Comparison of ENCODE assay signal across 25 mouse cellular contexts in genomic region chr9:80208681-80209080, GRCm38 (mm10). TPM values are rescaled to one million over a fixed set of nuclear protein-coding genes. Genes with fewer than 3 reads are reported as not detected.
DNase-seq lines count a peak whose midpoint lies in the region; ATAC-seq and TF ChIP-seq lines count a peak whose summit lies in the region.
"Had no signal": no experiment of that assay in that cellular context is flagged by ENCODE, and none has a peak within 500 bp of the region (broad histone marks: within the 10 kb centered on the region; RNA-seq: fewer than 3 reads in every experiment).

No protein-coding gene starts in this region.

- peaks cover 26% of the 10 kb centered on the region; the same call in 1 of the 2 replicates for H3K79me2 ChIP-seq in liver, adult 2 months (ENCODE audit: control insufficient read depth, insufficient read depth, low read length)

- ATAC-seq in kidney, postnatal 0 days (replicated peaks; ENCODE audit: low FRiP score, low read depth) = no peak
- no peak for ATAC-seq in liver, embryonic 11.5 days (replicated peaks; ENCODE audit: low FRiP score)
- ATAC-seq: activated CD4-positive, CD25-positive, alpha-beta regulatory T cell, adult 4 months; CD4-positive, CD25-positive, alpha-beta regulatory T cell, adult 4 months; forebrain, embryonic 13.5 days; forebrain, embryonic 15.5 days; Patski had no signal

- DNase-seq in kidney, postnatal 0 days (ENCODE audit: low spot score) = no peak
- DNase-seq in kidney, adult 18-20 months = no peak
- DNase-seq in liver, adult 2 months (ENCODE audit: extremely low read depth, low read depth, low spot score) = peak; percentile 65
- no peak for DNase-seq in liver, embryonic 11.5 days (ENCODE audit: low spot score)
- peak; percentile 24 for DNase-seq in 416B (ENCODE audit: low read depth)
- peak; percentile 65 for DNase-seq in yolk sac, embryonic 10.5 days (ENCODE audit: low spot score)
- no peak for DNase-seq in gastrocnemius, postnatal 36 days
- DNase-seq: adrenal gland, adult 8-10 months; adrenal gland, postnatal 14 days; adrenal gland, postnatal 36 days; B cell, adult 2 months; cerebellum, adult 11-12 months; cerebellum, adult 2 months; cerebellum, adult 9-10 months; cerebellum, postnatal 10 days; cerebellum, postnatal 25 days had no signal

- intact Hi-C loops in gastrocnemius, postnatal 36 days (cut with DNase I) = no loop called here

- no peak overlapping the region for H3K9ac ChIP-seq in kidney, postnatal 0 days (ENCODE audit: low read depth, low read length)
- no peak overlapping the region for H3K9ac ChIP-seq in liver, adult 2 months (ENCODE audit: low read depth, low read length)
- no peak overlapping the region for H3K9ac ChIP-seq in liver, embryonic 11.5 days (ENCODE audit: low read depth, low read length)
- H3K9ac ChIP-seq: embryonic facial prominence, embryonic 12.5 days; forebrain, embryonic 13.5 days; forebrain, embryonic 15.5 days had no signal

- no peak overlapping the region for H3K4me3 ChIP-seq in kidney, postnatal 0 days (replicated peaks; ENCODE audit: low read depth, low read length)
- H3K4me3 ChIP-seq in liver, adult 2 months (ENCODE audit: insufficient read depth, low read depth, low read length) = no peak overlapping the region
- H3K4me3 ChIP-seq in liver, embryonic 11.5 days (ENCODE audit: low read depth, low read length) = no peak overlapping the region
- H3K4me3 ChIP-seq: embryonic facial prominence, embryonic 10.5 days; embryonic facial prominence, embryonic 12.5 days; forebrain, embryonic 13.5 days; forebrain, embryonic 15.5 days had no signal

- 80% methylated on average over 2 of the region's 2 CpGs for WGBS in kidney, postnatal 0 days
- WGBS in liver, adult 2 months = 42% methylated on average over 2 of the region's 2 CpGs
- WGBS in liver, embryonic 11.5 days = 67% methylated on average over 2 of the region's 2 CpGs

- TF ChIP-seq CTCF in kidney, postnatal 0 days (IDR thresholded peaks at IDR 0.05; ENCODE audit: low read depth) = no peak
- no peak for TF ChIP-seq CTCF in liver, adult 2 months (IDR thresholded peaks at IDR 0.05; ENCODE audit: low read depth, low read length)

- H3K27me3 ChIP-seq in kidney, postnatal 0 days (ENCODE audit: insufficient read depth, low read length) = no peaks in the 10 kb centered on the region
- H3K27me3 ChIP-seq in liver, adult 2 months (ENCODE audit: control insufficient read depth, insufficient read depth, low read length) = no peaks in the 10 kb centered on the region
- H3K27me3 ChIP-seq in liver, embryonic 11.5 days (replicated peaks; ENCODE audit: control insufficient read depth, insufficient read depth, low read length) = no peaks in the 10 kb centered on the region
- H3K27me3 ChIP-seq: CH12.LX; embryonic facial prominence, embryonic 12.5 days; forebrain, embryonic 13.5 days; forebrain, embryonic 15.5 days; Patski had no signal

- 0 out of 2 replicates have a peak overlapping the region, but pooled peaks have one; percentile 13 for H3K27ac ChIP-seq in kidney, postnatal 0 days
- H3K27ac ChIP-seq in liver, adult 2 months (replicated peaks; ENCODE audit: insufficient read depth, low read depth, low read length) = no peak overlapping the region
- no peak overlapping the region for H3K27ac ChIP-seq in liver, embryonic 11.5 days (ENCODE audit: low read depth, low read length)
- H3K27ac ChIP-seq: embryonic facial prominence, embryonic 10.5 days; embryonic facial prominence, embryonic 12.5 days; forebrain, embryonic 13.5 days; forebrain, embryonic 15.5 days had no signal

- TF ChIP-seq POLR2A in liver, adult 2 months (IDR thresholded peaks at IDR 0.05; ENCODE audit: extremely low read depth, insufficient read depth, low read length) = no peak

- no peaks in the 10 kb centered on the region for H3K9me3 ChIP-seq in kidney, postnatal 0 days (replicated peaks; ENCODE audit: low read length)
- H3K9me3 ChIP-seq in liver, embryonic 11.5 days (ENCODE audit: control insufficient read depth, low read length) = no peaks in the 10 kb centered on the region
- H3K9me3 ChIP-seq: embryonic facial prominence, embryonic 10.5 days; embryonic facial prominence, embryonic 12.5 days; forebrain, embryonic 13.5 days; forebrain, embryonic 15.5 days; G1E had no signal

- H3K4me1 ChIP-seq in kidney, postnatal 0 days (replicated peaks; ENCODE audit: insufficient read depth, low read length) = no peaks in the 10 kb centered on the region
- peaks cover 16% of the 10 kb centered on the region for H3K4me1 ChIP-seq in liver, adult 2 months (ENCODE audit: control insufficient read depth, insufficient read depth, low read length)
- no peaks in the 10 kb centered on the region for H3K4me1 ChIP-seq in liver, embryonic 11.5 days (replicated peaks; ENCODE audit: control insufficient read depth, insufficient read depth, low read length)
- H3K4me1 ChIP-seq: forebrain, embryonic 15.5 days had no signal

- H3K4me2 ChIP-seq in kidney, postnatal 0 days (ENCODE audit: low read length) = no peak overlapping the region
- no peak overlapping the region for H3K4me2 ChIP-seq in liver, embryonic 11.5 days
- H3K4me2 ChIP-seq: embryonic facial prominence, embryonic 12.5 days; forebrain, embryonic 13.5 days; forebrain, embryonic 15.5 days had no signal

- H3K36me3 ChIP-seq in kidney, postnatal 0 days (ENCODE audit: insufficient read depth, low read length) = no peaks in the 10 kb centered on the region
- H3K36me3 ChIP-seq in liver, adult 2 months (ENCODE audit: control insufficient read depth, insufficient read depth, low read length) = no peaks in the 10 kb centered on the region
- no peaks in the 10 kb centered on the region for H3K36me3 ChIP-seq in liver, embryonic 11.5 days (ENCODE audit: control insufficient read depth, insufficient read depth, low read length)
- H3K36me3 ChIP-seq: embryonic facial prominence, embryonic 10.5 days; embryonic facial prominence, embryonic 12.5 days; forebrain, embryonic 15.5 days; G1E had no signal

RNA-seq across cellular contexts. Expression of gene Myo6, which starts 43.9 kb away (rescaled TPM):
- polyA plus RNA-seq in kidney, postnatal 0 days (2015; fragmentation: Nextera tagmentation; extraction: Ambion mirVana) = 51.0 and 63.1 TPM in 2 replicates
- 31.0 and 31.7 TPM in 2 replicates for total RNA-seq in liver, adult 2 months (2014; rRNA removed)
- 8.2 and 12.4 TPM in 2 replicates for polyA plus RNA-seq in liver, adult 2 months (2012; rRNA removed)
- 7.5 and 8.2 TPM in 2 replicates for polyA plus RNA-seq in liver, embryonic 11.5 days (2014; fragmentation: Nextera tagmentation; extraction: Ambion mirVana)
- 1 to 10 TPM; 6.4 to 8.3 TPM for total RNA-seq in gastrocnemius, postnatal 36 days (2021)

Comparison
In these comparisons a context has a peak if more than half of its experiments do, and no peak if none do; other contexts are left out.
1. DNase-seq: peak in liver, adult 2 months (single experiment), 416B (single experiment) and yolk sac, embryonic 10.5 days (single experiment); none in kidney, postnatal 0 days (single experiment), kidney, adult 18-20 months (single experiment), liver, embryonic 11.5 days (single experiment) and gastrocnemius, postnatal 36 days (0 of 2).